Mouse (Mus musculus) cortical plate, adult 2 months (tissue): Measurements from ENCODE around the gene Syce3.

Source experiments
- CTCF ChIP-seq: fragments of 200-500 bp; IDR thresholded peaks from 2 replicates; pipeline ENCODE4 v1.5.1; 2011; ENCODE audit warnings: mild to moderate bottlenecking, control low read depth, low read length; ENCODE audit not compliant: insufficient read depth; ENCODE audit errors: extremely low read depth
- POLR2A ChIP-seq: fragments of 200-500 bp; IDR thresholded peaks from 2 replicates; pipeline ENCODE4 v1.6.1; 2011; ENCODE audit warnings: mild to moderate bottlenecking, low read length, control low read depth; ENCODE audit not compliant: insufficient read depth; ENCODE audit errors: extremely low read depth

GRCm38 (mm10) chr15:89428136-89428790, 18.0 kb upstream of the Syce3 start:
- TF ChIP-seq CTCF (no peak), POLR2A (no peak)
